Mouse (Mus musculus) heart, postnatal 0 days (tissue): Measurements from ENCODE around the gene Acsf2.

Experiments
- CTCF ChIP-seq: IDR thresholded peaks from 2 replicates; pipeline ENCODE4 v1.5.1; 2016; ENCODE audit warnings: antibody characterized with exemption, control low read depth, low read depth
- EP300 ChIP-seq: IDR thresholded peaks from 2 replicates; pipeline ENCODE4 v1.6.1; 2016; ENCODE audit warnings: antibody characterized with exemption, low read depth

- TF ChIP-seq EP300 (no peak), CTCF (peak; percentile 94)
Measured at GRCm38 (mm10) chr11:94543932-94544331, 57.7 kb downstream of the Acsf2 start.
